Mouse (Mus musculus) embryo, embryonic 9.5 days (tissue): ENCODE results near the gene Itprip.
A peak's percentile ranks its signal among the peaks of the same experiment; 100 is the strongest.

ENCODE experiments used
- DNase-seq: peaks from one replicate; pipeline ENCODE4 v3.0.0-alpha.2; 2017; ENCODE audit errors: extremely low spot score

Itprip gene

DNA sequence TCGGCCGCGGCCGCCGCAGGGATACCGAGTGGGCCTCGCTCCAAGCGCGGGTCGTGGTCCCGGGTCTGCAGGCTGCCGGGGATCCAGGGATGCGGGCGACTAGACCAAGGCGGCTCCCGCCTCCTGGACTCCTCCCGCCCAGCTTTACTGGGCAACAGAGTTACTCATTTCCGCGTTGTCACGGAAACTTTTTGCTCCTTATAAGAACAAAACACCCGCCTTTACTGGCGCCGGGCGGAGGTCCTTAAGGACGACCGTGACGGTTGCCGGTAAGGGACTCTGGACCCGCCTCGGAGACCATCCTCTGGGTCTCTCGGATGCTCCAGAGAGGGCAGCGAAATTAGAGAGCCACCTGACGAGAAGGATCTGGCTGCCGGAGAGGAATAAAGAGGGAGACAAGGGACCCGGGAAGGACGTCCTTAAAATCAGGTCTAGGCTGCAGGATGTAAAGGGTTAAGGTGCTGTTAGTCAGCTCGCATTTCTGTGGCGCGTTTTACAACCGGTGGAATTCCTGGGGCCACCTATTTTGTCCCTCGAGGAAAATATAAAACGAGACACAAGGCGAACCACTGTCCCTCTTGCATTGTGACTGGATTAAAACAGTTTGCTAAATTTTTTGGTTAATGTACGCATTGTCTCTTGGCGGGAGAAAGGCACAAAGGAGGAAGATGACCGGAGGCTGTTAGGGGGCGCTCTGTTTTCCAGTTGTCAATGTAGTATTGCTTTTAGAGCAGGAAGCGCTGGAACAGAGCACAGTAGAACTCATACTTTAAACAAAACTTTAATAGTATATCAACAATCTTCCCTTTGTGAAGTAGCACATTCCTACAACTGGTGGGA lies at the start of gene Itprip, which contains the start of gene Cfap43:
TSS of gene Itprip (minus strand) at position 174 of the 840 bp plus-strand sequence.
TSS of gene Cfap43 (minus strand) at position 162 of the 840 bp plus-strand sequence.
- peak; percentile 90 for DNase-seq

DNA sequence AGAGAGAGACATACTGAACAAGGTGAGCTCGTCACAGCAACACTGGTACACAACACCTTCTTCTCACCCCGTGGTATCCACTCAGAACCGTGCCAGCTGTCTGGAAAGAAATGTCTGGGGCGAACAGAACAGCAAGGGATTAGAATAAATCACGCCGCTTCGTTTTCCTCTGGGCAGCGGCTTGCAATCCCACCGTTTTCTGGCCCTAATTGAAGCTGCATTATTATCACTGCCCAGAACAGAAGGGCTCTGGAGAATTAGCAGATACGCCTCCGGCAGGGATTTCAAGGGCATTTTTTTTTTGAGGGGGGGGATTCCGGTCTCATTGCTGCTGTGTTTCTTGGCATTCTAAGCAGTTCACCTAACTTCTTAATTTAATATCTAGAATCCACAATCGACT lies 39.1 kb upstream of the Itprip start:
- DNase-seq: no peak

DNA sequence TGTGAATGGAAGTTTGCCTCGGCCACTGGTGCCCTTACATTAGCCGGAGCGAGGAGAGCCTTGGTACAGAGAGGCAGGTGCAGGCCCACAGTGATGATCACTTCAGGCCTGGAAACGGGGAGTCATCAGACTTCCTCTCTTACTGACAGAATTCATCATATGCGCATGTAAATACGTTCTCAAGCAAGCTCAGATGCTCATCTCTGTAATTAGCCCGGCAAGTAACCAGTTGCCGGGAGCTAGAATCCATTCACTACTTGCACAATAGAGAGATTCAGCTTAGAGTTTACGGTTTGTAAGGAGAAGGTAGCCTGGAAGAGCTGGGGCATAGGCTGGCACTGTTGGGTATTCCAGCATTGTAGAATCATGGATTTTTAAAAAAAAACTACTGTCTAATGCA lies 34.1 kb upstream of the Itprip start:
- DNase-seq: no peak

DNA sequence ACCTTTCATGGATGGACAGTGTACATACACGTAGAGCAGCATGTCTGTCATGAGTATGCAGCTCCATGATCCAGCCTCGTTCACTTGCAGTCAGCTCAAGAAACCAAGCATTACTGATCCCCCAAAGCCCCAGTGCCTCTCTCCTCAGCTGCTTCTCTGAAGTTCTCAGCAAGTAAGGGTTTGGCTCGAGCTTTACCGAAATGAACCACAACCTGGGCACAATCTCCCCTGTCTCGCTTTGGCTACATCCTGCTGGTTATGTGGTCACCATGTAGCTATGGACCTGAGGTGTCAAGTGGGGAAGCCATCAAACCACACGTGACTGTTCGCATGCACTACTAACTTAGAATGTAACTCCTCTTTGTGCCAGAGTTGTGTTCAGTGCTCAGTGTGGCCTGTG lies 31.8 kb upstream of the Itprip start:
- no peak for DNase-seq

DNA sequence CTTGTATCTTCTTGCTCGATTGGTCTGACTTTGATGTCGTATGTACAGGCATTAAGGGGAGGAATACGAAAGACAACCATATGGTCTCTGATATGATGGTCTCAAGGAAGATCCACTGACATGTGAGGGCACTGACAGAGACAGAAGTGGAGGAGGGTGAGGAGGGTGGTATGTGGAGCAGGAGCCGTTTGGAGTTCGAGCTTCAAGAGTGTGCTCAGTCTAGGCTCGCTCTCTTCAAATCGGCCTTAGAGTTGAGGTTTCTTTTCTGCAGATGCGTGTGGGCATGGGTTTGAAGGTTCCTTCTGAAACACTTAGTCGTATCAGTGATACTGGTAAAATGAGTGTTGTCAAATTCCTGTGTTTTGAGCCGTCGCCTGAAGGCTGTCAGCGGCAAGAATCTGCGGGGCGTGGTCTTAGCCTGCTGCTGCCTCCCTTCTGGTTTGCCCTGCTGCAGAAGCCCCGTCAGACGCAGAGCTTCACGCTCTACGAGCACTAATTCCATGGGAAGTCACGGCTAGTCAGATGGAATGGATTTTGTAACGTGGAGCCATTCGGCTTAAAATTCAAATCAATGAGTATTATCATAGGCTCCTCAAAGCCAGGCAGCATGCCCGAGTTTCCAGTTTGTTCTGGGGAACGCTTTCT lies 27.8 kb upstream of the Itprip start:
- DNase-seq: no peak

DNA sequence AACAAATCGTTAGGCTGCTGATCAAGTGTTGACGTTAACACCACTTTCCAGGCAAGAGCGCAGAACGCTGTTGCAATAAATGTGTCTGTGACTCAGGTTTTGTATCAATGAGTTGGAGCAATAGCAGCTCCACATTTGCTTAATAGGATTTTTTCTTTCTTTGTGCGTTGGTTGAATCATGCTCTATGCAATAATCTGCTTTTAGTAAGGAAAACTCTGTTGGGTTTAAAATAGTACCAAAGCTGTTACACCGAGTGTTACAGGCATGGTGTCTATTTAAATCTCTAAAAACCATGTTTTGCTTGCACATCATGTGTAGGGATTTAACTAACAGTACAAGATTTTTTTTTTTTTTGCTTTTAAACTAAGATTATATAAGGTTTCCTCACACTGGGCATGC lies 20.3 kb upstream of the Itprip start:
- no peak for DNase-seq

DNA sequence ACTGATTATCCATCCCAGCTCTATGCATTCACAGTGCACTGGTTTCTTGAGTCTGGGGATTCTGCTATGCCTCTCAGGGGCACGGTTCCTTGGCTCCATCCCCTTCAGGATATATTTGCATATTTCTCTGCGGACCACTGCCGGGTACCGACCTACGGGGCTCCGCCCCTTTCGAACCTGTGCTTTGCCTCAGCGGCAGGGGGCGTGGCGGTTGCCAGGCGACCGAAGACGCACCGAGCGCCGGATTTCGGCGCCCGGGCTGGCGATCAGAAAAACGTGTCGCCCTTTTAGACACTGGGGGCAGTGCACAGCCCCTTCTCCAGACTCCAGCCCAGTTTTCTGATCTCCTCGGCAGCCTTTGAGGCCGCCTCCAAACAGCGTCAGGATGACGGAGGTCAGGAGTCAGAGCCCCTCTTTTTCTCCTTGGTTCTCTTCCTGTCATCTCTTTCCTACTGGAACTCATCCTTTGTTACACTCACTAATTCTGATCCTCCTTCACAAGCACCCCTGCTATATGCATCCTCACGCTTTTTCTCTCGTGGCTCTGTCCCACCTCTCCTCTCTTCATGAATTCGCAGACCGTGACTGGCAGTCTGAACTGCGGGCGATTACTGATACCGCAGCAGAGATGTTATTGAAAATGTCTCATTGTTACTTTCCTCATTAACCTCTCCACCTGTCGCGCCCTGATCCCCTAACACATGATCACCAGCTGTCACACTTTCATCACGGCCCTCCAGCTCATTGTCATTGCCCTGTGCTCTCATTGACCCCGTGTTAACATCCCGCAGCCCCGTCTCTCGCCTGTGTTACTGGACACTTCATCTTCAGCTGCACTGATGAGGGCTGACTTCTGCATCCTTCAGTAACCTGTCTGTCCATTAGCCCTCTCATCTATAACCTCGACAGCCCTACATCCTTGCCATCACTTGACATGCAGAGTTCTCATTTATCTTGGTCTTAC lies 18.6 kb upstream of the Itprip start, which contains the start of gene Cfap58:
TSS of gene Cfap58 (plus strand) at position 233 of the 964 bp plus-strand sequence.
- DNase-seq: peak; percentile 85

DNA sequence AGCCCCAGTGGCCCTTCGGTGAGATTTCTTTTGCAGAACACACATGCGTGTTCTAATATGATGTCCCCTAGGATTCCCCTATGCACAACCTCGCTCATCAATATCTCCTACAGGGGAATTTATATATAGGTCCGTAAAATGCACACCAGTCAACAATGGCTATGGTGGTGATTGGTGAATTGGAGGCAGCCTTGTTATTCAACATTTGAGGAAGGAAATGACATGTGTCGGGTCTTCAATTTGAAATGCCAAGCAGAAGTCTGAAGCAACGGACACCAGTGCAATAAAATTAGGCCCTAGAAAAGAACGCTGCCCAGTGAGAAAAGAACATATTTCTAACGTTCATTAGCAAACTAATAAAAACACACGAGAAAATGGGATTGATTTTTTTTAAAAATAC lies 17.8 kb upstream of the Itprip start:
- DNase-seq: no peak

DNA sequence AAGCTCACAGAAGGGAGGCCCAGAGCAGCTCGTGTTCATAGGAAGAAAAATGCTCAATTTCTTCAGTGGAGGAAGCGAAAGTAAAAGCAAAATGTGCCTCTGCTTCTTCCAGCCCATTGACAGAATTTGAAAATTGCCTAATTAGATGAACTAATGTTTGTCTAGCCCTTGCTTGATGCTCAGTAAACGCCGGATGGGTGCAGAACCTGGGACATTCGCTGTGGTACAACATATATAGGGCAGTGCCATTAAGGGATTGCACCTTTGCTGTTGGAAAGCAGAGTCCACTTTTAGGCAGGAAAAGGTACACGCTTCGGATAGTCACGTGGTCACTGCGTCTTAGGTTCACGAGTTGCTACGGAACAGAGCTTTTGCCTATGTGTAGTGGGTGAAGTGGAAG lies 17.4 kb upstream of the Itprip start:
- DNase-seq: no peak

DNA sequence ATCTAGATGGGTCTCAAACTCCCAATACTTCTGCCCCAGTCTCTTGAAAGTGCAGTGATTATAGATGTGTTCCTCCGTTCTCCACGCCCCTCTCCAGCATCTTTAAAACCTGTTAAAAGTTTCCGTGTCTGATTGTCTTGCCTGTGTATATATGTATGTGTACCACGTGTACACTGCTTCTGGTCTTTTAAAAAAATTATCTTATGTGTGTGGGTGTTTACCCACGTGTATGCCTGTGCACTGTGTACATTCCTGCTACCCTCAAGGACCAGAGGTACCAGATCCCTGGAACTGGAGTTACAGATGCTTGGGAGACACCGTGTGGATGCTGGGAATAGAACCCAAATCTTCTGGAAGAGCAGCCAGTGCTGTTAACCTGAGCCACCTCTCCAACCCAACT lies 16.4 kb upstream of the Itprip start:
- DNase-seq: no peak

DNA sequence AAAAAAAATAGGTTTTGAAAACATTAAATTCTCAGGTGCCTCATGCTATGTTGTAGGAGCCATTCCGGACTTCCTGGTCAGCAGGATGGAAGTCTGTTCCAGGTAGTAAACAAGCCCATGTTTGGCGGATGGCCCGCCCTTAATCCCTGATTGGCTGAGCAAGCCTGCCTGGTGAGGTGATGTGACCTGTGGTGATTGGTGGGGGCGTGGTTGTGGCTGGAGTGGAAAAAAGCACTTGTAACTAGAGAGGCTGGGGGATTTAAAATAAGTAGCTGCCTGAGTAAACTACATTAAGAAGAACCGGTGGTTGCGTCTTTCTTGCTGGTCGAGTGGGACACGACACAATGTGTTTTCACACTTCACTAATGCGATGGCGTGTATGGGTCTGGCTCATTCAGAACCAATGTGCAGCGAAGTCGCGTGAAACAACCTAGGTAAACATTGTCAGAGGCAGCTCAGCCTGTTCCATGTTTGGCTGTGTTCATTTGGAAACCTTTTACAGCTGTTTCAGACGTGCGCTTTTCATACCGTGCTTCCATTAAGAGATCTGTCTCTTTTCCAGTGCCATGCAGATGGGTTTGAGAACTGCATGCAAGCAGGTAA lies 15.6 kb upstream of the Itprip start:
- no peak for DNase-seq

DNA sequence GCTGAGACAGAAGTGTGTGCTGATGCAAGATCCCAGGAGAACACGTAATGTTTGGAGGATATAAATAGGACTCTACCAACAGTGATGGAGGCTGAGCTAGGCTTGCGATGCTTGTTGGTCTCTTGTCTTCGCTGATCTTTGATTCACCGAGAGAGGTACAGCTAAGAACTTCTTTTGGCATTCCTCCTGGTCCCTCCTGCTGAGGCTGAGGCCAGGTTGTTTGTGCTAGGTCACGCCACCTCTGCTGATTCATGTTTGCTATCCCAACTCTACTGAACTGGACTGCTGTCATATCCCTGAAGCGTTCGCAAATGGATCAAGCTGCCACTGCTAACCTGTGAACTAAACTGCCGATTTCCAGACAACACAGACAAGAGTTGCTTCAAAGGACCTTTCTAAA lies 15.0 kb upstream of the Itprip start:
- no peak for DNase-seq

DNA sequence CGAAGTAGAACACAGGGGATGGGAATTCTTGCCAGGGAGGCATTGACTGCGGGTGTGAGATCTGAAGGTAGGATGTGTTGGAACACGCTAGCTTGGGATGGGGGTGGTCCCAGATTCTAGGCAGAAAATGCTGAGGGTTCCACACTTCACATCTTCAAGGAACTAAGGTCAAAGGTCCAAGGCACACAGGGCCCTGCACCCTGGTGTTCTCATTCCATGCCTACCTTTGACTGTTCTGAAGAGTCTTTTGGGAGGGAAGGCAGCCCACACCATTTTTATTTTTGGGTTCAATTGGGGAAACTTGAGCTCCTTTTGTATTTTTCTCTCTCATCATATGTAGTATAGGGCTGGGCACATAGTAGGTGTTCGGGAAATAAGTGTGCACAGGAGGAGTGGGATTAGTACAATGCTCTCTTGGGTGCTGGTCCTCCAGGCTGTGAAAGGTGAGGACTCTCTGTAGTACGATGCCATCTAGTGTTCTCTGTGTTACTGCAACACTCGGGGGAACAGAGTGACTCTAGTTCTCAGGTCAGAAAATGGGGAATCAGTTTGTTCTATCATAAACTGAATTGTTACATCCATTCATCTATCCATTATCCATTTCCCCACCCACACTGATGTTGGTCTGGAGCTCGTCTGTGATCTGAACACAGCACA lies 13.0 kb upstream of the Itprip start:
- DNase-seq: peak; percentile 38

DNA sequence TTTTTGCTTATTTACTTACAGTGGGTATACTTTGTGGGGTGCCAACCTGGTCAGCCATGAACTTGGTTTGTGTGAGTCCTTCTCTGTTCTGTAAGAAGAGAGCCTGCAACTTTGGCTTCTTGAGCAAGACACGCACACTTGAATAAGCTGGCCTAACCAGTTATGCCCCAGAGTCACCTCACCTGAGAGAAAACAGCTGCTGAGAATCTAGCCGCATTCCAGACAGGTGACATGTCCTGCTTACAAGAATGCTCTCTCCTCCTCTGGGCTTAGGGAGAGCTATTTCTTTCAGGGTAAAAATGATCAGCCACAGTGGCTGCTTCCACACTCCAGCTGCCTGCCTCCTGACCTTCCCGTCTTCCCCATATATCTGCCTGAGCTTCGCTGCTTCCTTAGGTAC lies 9.9 kb upstream of the Itprip start:
- DNase-seq: no peak

DNA sequence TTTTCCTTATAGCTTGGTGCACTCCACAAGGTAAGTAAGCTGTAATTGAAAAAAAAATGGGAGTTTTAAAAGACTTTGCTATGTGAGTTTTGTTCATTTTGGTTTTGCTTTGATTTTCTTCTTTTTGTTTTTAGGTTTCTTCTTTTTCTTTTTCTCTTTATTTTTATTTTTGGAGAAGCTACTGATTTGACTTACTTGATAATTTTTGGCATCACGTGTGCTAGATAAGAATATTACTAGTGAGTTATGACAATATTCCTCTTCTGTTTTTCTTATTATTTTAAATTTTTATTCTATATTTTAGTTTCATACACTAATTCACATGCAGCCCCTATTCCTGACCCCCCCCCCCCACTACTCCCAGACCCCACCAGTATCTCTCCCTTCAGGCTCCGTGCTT lies 7.9 kb upstream of the Itprip start:
- DNase-seq: no peak

DNA sequence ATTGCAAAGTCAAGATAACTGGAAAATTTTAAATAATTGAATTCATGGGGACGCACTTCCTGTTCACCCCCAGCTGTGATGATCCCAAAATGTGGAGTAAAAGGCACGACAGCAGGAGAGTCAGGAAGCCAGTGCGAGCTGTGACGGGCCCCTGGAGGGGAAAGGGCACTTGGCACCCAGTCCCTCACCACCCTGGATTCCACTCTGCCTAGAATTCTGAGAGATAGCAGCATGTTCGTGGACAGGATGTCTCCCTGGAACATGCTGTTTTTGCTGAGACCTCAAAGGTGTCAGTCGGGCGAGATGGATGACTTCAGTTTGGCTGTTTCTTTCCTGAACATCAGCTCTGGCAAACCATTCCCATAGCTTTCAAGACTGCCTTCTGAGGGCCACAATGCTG lies 6.7 kb upstream of the Itprip start:
- DNase-seq: no peak

DNA sequence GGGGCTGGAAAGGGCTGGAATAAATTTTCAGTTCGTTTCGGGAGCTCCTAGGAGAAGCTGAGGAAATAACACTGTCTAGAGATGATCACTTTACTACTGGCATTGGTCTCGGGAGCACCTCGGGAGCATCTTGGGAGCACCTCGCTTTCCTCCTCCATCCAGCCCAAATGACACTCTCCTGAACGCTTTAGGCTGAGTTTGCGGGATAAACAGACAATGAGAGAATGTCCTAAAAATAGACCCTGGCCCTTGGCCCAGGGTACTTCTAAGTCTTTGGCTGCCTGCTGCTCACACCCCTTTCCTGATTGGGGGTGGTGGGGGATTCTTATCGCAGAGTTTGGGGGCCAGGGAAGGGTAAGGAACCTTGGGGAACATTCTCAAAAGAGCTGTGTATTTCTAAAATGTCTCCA lies 872 bp upstream of the Itprip start:
- DNase-seq: no peak

DNA sequence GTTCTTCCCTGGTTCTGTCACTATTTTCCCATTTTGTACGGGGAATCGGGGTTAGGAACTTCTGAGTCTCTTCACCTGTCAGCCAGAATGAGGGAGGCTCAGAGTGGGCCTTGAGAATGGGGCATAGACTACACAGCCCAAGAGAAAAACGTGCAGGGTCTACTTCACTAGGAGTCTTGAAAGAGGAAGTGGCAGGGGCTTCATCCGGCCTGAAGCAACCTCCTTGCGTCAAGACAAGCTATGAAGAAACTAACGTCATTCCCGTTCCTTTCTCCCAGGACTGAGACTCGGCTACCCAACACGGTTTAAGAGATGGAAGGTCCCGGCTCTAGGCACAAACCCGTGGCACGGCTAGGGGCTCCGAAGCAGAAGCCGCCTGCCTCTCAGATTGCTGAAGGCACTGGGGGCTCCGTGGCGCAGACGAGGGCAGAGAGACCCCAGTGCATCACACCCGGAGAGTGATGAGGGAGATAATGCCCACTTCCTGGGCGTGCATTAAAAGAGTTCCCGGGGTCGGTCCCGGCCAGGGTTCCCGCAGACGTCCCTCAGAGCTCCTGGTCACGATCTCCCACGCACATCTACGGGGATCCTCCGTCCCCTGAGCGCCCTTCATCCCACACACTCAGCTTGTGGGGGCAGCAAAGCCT lies 521 bp downstream of the Itprip start:
- peak; percentile 60 for DNase-seq

DNA sequence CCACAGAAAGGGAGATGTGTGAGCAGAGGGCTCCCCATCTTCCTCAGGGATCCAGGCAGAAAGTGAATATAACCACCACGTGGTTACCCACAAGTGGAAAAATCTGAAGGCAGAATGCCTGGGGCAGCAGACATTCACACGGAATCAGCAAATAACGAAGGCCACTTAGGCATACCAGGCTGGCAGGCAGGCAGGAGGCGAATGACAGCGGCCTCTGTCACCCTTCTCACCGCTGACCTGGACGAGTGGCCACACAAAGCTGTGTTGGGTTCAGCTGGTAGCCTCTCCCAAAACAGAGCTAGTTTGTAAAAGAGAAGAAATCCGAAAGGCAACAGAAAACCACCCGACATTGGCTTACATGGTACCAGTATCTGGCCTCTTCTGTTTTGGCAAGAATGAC lies 1.1 kb downstream of the Itprip start:
- DNase-seq: no peak

DNA sequence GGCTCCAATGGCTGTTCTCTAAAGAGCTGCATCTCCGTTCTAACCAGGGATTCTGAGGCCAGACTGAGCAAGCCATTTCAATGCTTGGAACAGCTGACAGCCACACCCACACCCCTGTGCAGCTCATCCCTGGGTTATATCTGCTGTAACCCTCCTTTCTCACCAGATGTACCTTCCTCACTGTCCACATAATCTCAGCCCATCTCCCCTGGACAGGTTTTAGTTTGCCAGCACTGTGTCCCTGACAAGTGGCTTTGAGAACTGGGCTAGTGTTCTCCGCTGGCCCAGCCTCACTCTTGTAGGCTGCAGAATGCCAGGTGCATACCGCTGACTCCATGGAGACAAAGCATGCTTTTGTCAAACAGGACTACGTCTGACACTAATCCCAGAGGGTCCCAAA lies 1.7 kb downstream of the Itprip start:
- DNase-seq: no peak

DNA sequence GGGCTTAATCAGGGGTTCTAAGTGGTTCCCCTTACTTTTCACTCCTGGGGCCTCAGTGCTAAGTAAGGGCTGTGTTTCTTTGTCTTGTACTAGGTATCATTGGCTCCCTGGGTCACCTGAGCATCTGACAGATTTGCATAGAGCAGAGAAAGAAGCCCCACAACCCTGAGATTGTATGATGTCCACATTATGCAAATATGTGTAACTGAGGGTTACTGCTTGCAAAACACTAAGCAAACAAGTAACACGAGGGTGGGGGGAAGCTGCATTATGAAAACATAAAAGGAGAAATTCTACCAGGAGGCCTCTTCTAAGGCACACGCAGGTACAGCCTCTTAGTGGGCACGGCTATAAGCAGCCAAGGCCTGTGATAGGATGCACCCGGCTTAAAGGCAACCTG lies 3.8 kb downstream of the Itprip start:
- DNase-seq: no peak
